Mouse (Mus musculus): ENCODE results near the gene Rims4.

The Rims4 gene

DNA sequence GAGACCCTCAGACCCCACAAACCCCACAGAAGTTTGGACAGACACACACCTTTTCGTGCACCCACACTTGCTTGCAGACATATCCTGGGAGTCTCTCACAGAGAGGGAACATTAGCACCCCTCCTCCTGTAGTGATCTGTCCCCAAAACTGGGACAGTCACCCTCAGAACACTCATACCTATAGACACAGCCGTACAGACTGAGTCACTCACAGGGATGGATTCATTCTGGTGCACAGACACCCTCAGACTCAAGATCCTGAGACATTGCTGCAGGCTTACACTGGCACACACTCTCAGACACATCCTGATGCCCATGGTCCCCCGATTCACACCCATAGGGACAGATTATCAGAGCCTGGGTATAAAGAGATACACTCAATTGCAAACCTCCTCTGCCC, 1.1 kb upstream of the Rims4 start:
- TF ChIP-seq GATA4 (IDR thresholded peaks at IDR 0.05; ENCODE audit: insufficient replicate concordance, low read length): no peak

DNA sequence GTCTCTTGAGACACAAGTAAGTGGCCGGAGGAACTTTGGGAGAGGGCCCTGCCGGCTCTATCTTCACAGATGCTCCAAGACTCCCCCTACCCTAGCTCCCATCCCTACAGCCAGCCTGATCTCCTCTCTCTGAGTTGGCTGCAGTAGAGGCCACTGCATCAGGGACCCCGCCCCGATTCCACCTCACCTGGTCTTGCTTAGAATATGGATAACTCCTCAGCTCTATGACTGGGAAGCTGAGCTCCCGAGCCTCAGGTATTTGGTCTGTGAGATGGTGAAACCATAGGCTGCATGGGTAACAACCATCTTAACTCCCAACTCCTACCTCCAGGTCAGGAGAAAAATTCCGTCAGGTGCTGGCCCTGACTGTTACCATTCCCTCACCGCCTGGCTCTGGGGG, 1.8 kb downstream of the Rims4 start:
- TF ChIP-seq GATA4 (IDR thresholded peaks at IDR 0.05; ENCODE audit: insufficient replicate concordance, low read length): no peak

DNA sequence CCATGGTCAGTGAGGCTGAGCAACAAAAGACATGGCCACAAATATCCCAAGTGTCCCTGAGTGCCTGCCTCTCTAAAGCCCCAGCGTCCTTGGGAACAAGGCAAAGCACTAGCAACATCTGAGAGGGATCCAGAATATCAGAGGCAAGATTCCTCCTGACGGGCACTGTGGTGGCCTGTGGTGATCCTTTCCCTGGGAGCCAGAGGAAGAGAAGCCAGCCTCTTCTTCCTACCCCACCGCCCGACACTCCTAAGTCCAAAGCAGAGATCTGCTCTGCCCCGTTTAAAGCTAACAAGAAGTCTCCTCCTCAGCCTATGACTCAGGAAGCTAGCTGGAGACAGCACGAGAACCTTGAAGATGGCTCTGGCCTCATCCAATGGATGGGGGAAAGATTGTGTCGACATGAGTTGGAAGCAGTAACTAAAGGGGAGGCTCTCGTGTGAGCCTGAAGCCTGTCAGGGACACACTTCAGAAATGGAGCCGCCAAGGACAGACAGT, 3.1 kb downstream of the Rims4 start:
- TF ChIP-seq GATA4 (IDR thresholded peaks at IDR 0.05; ENCODE audit: insufficient replicate concordance, low read length): no peak

DNA sequence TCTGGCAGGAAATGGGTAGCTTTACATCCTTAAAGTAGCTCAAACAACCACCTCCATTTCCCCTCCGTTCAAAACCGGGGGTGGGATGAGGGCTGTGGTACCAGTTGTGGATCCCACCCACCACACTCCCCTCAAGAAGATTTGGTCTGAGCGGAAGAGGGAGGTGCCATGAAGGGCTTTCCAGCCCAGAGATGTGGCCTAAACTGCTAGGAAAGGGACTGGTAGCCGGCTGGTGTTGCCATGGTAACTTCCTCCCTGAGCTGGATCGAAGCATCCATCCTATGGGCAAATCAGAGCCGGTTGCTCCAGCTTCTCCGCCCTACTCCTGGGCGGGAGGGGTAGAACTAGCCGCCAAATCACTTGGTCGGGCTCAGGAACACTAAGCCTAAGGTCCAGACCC, 4.4 kb downstream of the Rims4 start:
- TF ChIP-seq GATA4 (IDR thresholded peaks at IDR 0.05; ENCODE audit: insufficient replicate concordance, low read length): no peak

DNA sequence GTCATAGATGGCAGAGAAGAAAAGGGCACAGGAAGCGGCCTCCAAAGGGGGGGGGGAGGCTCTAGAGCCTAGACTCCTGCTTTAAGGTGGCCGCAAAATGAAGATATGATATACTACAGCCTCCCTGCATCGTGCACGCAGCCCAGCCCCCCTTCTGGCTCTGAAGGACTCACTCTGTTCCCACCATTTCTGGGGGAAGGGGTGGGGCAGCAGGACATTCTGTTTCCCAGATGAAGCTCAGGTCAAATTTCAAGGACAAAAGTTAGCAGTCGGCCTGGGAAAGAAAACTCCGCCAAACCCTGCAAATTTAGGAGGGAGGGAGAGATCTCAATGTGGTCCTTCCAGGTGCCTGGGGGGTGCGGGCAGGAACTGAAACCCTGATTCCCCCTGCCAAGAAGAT, 4.8 kb downstream of the Rims4 start:
- TF ChIP-seq GATA4 (IDR thresholded peaks at IDR 0.05; ENCODE audit: insufficient replicate concordance, low read length): no peak

DNA sequence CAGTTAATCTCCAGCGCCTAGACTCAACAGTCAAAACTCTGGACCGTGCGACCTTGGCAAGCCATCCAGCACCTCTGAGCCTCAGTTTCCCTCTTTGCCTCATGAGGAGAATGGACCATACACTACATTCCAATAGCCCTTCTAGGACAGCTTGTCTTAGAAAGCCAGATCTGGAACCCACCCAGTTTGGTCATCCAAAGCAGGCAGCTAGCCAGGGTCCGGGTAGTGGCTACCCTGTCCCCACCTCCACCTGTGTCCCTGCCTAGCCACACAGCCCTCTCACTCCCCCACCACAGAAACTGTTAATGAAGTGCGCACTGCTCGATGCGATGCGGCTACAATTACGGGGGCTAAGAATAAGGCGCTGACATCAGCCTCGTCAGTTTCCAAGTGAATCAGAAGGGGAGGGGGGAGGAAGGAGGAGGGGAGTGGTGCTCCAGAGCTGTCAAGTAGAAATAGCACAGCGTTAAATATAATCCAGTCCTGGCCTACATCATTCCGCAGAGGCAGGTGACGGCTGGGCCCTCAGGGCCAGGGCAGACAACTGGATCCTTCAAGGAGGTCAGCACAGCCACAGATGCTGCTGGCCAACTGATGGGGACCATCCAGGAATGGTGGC, 6.5 kb downstream of the Rims4 start:
- TF ChIP-seq GATA4 (IDR thresholded peaks at IDR 0.05; ENCODE audit: insufficient replicate concordance, low read length): no peak

DNA sequence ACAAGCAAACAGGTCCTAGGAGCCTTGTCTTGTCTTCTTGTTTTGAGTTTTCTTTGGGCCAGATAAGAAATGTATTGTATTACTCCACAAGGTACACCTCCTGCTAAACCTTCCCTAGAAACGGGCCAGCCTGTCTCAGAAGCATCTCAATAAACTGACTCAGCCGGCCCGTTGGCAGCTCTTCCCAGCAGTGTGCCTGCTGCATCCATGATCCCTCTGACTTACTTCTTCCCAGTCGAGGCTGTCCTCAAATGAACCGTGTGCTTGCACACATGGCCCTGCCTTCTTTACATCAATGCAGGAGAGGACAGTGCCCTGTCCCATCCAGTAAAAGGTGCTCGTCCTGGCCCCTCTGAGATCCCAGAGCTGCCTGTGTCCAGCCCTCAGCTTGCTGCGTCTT, 8.9 kb downstream of the Rims4 start:
- no peak for TF ChIP-seq GATA4 (IDR thresholded peaks at IDR 0.05; ENCODE audit: insufficient replicate concordance, low read length)

DNA sequence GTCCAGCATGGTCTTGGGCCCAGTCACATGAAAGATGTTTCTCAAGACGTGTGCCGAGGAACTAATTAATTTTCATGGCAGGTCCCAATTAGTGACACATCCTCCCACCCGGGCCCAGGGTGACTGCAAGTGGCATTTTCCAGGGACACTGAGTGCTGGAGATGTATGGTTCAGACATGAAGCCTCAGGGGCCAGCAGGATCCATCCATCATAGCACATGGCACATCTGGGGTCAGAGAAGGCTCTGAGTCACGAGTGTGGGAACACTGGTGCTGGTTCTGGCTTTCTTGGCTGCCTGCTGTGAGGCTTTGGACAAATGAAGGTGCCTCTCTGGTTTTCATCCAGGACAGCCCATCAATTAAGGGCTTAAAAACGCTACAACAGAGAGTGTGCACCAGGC, 11.4 kb downstream of the Rims4 start:
- TF ChIP-seq GATA4 (IDR thresholded peaks at IDR 0.05; ENCODE audit: insufficient replicate concordance, low read length): no peak

DNA sequence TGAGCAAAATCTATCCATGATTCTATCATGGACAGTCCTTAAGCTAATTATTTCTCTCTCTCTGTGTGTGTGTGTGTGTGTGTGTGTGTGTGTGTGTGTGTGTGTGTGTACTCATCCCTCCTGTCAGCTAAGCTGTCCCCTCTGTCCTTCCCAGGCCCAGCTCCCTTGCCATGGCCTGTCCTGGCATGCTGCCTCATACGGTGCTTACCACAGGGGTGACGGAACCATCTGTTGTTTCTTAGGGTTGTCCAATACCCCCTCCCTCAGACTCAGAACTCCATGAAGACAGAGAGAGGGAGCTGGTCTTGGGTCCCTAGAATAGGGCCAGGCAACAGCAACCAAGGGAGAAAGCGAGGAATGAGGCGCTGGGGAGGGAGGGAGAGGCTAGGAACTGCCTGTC, 14.2 kb downstream of the Rims4 start:
- no peak for TF ChIP-seq GATA4 (IDR thresholded peaks at IDR 0.05; ENCODE audit: insufficient replicate concordance, low read length)

DNA sequence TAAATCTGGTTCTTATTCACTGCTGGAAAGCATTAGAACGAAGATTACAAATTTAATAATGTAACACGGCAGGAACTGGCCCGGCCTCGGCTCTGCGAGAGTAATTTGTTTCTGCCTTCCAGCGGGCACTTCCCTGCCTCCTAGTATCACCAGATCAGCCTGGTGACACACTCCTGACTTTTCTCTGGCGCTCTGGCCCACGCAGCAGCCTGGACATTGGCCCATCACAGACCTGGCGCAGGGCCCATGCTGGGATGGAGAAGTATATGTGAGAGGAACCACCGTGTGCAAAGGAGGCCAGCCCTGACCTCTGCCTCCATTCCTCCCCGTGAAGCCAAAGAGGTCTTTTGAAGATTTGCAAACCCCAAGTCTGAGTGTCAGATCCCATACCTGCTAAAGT, 15.0 kb downstream of the Rims4 start:
- no peak for TF ChIP-seq GATA4 (IDR thresholded peaks at IDR 0.05; ENCODE audit: insufficient replicate concordance, low read length)

DNA sequence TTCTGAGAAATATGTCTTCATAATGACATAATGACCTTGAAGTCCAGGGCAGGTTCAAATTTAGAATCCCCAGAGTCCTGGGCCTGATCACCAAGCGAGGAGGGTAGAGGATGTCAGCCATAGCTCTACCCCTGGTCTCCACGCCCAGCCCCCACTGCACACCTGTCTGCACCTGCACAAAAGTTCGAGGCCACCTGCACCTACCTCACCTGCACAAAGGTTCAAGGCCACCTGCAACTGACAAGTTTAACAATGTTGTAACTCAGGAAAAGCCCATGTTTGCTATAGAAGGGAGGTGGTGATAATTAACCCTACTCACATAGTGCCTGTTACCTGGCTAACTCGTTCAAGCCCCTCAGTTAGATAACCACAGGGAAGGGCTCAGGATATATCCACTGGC, 16.0 kb downstream of the Rims4 start:
- no peak for TF ChIP-seq GATA4 (IDR thresholded peaks at IDR 0.05; ENCODE audit: insufficient replicate concordance, low read length)

DNA sequence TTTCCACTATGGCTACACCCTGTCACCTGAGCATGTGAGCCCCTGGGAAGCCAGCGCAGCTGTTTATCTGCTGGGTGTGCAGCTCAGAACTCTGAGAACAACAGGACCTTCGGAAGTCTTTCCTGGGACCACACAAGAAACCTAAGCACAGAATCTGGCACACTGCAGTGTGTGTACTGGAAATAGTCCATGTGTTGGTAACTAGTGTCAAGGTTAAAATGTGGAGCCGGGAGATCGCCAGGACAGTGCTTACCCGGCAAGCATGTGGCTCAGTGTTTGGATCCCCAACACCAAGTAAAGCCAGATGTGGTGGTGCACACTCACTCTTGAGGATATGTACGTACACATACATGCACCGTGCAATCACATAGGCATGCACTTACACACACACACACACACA, 17.4 kb downstream of the Rims4 start:
- TF ChIP-seq GATA4 (IDR thresholded peaks at IDR 0.05; ENCODE audit: insufficient replicate concordance, low read length): no peak

DNA sequence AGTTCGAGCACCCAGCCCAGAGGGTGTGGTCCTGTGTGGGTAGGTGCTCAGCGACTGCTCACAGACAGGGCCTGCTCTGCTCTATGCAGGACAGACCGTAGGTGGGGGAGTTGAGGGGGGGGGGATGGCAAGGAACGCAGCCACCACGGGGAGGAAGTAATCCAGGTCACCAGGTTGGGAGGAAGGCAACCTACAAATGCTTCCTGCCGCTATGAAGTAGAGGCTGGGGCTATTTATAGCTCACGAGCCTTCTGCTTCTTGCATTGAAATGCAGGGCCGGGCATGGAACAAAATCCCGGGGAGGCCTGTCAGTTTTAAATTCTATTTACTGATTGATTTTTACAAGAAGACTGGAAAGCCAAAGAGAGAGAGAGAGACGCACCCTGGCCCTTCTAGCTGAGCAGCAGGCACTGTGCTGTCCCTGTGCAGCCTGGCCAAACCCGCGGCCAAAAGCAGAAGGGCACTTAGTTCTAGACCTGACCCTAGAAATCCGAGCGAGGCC, 18.5 kb downstream of the Rims4 start:
- TF ChIP-seq GATA4 (IDR thresholded peaks at IDR 0.05; ENCODE audit: insufficient replicate concordance, low read length): no peak

DNA sequence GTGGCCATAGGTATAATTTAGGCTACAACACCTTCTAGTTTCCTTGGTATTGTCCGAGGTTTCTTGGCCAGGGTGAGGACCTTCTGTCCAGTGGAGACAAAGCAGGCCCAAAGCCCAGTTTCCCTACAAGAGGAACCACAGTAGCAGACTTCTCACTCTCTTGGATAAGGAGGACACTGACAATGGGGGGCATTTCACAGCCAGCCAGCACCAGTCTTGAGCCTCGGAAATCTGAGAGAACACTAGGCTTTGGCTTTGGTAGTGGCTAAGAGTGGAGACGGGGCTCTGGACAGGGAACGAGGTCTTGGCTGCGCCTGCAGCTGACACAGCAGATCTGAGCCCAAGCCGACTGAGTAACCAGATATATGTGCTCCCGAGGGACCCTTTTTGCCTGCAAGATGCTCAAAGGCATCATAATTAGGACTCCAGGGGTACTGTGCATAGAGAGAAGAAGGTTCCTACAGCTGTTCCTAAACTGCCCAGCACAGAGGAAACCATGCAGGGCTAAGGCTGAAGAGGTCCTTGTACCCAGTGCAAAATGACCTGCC, 20.4 kb downstream of the Rims4 start:
- TF ChIP-seq GATA4 (IDR thresholded peaks at IDR 0.05; ENCODE audit: insufficient replicate concordance, low read length): no peak

DNA sequence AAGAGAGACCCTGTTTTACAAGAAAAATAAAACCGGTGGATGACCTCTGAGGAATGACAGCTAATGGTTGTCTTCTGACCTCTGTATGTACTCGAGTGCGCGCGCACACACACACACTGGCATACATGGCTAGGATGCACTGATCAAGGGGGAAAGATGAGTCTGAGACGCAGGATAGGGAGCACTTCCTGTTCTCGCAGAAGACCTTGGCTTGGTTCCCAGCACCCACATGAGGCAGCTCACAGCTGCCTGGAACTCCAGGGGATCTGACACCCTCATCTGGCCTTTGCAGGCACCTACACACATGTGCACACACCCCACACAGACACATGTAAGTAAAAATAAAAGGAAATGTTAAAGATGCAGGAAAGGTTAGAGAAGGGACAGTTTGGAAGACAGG, 21.5 kb downstream of the Rims4 start:
- no peak for TF ChIP-seq GATA4 (IDR thresholded peaks at IDR 0.05; ENCODE audit: insufficient replicate concordance, low read length)

DNA sequence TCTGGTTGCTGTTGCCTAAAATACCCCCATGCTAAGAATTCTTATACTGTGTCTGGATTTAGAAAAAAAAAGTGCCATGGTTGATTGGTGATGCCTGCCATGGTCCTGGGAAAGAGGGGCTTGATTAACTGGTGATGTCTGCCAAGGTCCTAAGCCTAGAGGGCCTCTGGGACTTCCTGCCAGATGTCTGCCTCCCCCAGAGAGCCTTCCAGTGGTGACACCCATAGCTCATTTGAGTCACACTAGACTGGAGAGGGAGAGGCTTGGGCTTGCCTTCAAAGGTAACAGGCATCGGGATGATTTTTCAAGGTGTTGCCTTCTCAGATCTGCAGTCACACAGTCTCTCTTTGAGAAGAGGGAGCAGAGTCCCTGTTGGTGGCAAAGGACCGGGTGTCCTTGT, 23.3 kb downstream of the Rims4 start:
- TF ChIP-seq GATA4 (IDR thresholded peaks at IDR 0.05; ENCODE audit: insufficient replicate concordance, low read length): no peak

Data from liver, adult (tissue).